Mouse (Mus musculus): Measurements from ENCODE around the gene Elovl7. TPM values are rescaled to one million over a fixed set of nuclear protein-coding genes. Genes with fewer than 3 reads are reported as not detected.

Elovl7 gene
- polyA plus RNA-seq, 1 experiment from 2014 or later, result 2.5 TPM

DNA sequence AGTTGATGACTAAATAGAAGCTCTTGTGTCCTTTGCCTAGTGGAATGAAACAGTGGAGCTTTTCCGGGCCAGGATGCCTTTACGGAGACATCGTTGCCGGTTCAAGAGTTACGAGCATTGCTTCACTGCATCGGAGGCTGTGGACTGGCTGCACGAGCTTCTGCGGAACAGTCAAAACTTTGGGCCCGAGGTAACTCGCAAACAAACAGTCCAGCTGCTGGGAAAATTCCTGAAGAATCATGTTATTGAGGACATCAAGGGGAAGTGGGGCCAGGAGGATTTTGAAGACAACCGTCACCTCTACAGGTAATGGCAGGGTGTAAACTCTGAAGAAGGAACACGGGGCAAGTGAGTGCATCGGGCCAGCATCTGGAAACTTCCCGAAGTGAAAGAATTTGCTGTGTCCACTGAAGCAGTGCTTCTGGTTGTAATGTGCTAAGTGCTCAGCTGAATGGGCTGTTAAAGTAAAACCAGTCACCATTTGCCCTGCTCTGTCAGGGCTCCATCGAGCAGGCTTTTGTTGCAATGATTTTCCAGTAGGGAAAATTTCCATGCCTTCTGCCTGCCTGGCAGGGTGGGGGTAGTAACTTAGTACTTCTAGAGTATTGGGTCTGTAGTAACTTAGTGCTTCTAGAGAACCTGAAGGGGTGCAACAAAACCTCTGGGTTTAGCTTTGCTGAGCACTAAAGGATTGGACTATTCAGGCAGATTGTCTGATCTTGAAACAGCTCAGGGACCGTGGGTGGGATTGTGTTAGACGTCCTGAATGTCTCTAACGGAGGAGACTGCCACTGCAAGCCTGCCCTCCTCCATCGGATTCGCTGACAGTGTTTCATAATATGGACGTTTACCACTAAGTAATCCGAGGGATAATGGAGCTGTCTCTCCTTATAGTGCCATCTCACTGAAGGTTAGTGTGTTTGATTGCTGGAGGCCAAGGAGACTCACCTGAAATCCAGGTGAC lies 109.9 kb downstream of the Elovl7 start:
- no peak overlapping the region for H3K27ac ChIP-seq (ENCODE audit: low read length)
- H3K9ac ChIP-seq (ENCODE audit: low read depth, low read length), result no peak overlapping the region
- H3K27me3 ChIP-seq (ENCODE audit: control insufficient read depth, insufficient read depth, low read depth, low read length), result no peaks in the 10 kb centered on the region
- H3K36me3 ChIP-seq (ENCODE audit: control insufficient read depth, insufficient read depth), result peaks cover 26% of the 10 kb centered on the region
- no peak for ATAC-seq (ENCODE audit: low read depth)
- 88% methylated on average over 22 of the region's 22 CpGs for WGBS (ENCODE audit: insufficient replicate concordance)
- no peak overlapping the region for H3K4me2 ChIP-seq (ENCODE audit: low read depth, low read length)
- no peak overlapping the region for H3K4me3 ChIP-seq (ENCODE audit: low read depth, low read length)
- no peaks in the 10 kb centered on the region for H3K9me3 ChIP-seq (replicated peaks; ENCODE audit: control insufficient read depth, low read length)
- H3K4me1 ChIP-seq (ENCODE audit: control insufficient read depth, low read depth, low read length), result no peaks in the 10 kb centered on the region; the same call in 1 of the 2 replicates

DNA sequence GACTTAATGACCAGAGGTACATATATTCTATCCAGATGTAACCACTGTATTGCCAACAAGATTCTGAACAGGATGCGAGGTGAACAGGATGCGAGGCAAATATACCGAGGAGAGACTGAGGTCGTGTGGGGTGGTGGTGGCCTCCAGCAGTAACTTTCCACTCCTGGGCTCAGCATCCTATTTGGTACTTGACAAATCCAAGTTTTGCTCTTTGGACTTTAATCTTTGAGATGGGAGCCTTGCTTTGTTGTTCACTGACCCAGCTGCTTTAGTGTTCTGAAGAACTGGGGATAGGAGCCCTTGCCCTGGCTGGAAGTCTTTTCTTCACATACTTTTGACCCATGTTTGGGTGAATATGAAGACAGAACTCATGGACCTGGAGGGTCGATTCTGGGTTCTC lies 111.7 kb downstream of the Elovl7 start:
- H3K4me2 ChIP-seq (ENCODE audit: low read depth, low read length), result no peak overlapping the region
- H3K9me3 ChIP-seq (replicated peaks; ENCODE audit: control insufficient read depth, low read length), result no peaks in the 10 kb centered on the region
- H3K36me3 ChIP-seq (ENCODE audit: control insufficient read depth, insufficient read depth), result peaks cover 26% of the 10 kb centered on the region
- no peak overlapping the region for H3K4me3 ChIP-seq (ENCODE audit: low read depth, low read length)
- no peak overlapping the region for H3K9ac ChIP-seq (ENCODE audit: low read depth, low read length)
- H3K27me3 ChIP-seq (ENCODE audit: control insufficient read depth, insufficient read depth, low read depth, low read length), result no peaks in the 10 kb centered on the region
- WGBS (ENCODE audit: insufficient replicate concordance), result 80% methylated on average over 5 of the region's 5 CpGs
- no peak overlapping the region for H3K27ac ChIP-seq (ENCODE audit: low read length)
- no peak for ATAC-seq (ENCODE audit: low read depth)
- H3K4me1 ChIP-seq (ENCODE audit: control insufficient read depth, low read depth, low read length), result no peaks in the 10 kb centered on the region

DNA sequence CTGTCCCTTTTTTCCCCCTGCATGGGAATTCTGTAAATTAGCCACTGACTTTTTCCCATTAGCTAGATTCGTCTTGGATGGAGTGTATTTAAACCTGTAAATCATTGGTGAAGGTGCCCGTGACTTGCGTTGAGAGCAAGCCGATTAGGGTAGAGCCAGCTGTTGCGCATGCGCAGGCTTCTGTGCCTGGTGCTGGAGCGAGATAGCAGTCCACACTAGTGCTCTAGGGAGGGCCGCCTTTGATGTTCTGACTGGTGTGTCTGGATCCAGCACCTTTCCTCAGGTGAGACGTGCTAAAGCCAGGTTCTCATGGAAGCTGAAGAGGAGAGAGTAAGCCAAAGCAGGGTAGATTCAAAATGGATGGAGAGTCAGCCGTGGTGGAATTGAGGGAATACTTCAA lies 112.1 kb downstream of the Elovl7 start:
- Histone ChIP-seq H3K27me3 (ENCODE audit: control insufficient read depth, insufficient read depth, low read depth, low read length) (no peaks in the 10 kb centered on the region), H3K36me3 (ENCODE audit: control insufficient read depth, insufficient read depth) (peaks cover 26% of the 10 kb centered on the region), H3K9ac (ENCODE audit: low read depth, low read length) (no peak overlapping the region), H3K4me3 (ENCODE audit: low read depth, low read length) (no peak overlapping the region), H3K9me3 (replicated peaks; ENCODE audit: control insufficient read depth, low read length) (no peaks in the 10 kb centered on the region), H3K4me1 (ENCODE audit: control insufficient read depth, low read depth, low read length) (no peaks in the 10 kb centered on the region), H3K4me2 (ENCODE audit: low read depth, low read length) (no peak overlapping the region), H3K27ac (ENCODE audit: low read length) (no peak overlapping the region)
- no peak for ATAC-seq (ENCODE audit: low read depth)
- WGBS (ENCODE audit: insufficient replicate concordance), result 86% methylated on average over 10 of the region's 10 CpGs

DNA sequence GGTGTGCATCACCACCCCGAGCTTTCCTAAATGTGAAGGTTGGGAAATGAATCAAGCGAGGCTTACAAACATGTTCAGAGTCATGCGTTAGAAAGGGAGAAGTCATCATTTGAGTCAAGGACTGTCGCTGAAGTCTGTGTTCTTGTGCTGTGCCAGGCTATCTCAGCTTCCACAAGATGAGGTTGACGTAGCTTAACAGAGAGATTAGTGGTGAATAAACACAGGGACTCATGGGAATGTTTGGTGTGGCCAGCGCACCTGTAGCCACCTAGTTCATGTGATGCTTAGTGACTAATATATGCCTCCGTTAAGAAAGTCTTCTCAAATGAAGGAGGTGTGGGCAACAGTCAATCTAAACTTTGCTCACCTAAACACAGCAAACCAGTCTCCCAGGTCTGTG lies 112.8 kb downstream of the Elovl7 start:
- Histone ChIP-seq H3K36me3 (ENCODE audit: control insufficient read depth, insufficient read depth) (peaks cover 26% of the 10 kb centered on the region), H3K9ac (ENCODE audit: low read depth, low read length) (no peak overlapping the region), H3K4me3 (ENCODE audit: low read depth, low read length) (no peak overlapping the region), H3K27me3 (ENCODE audit: control insufficient read depth, insufficient read depth, low read depth, low read length) (no peaks in the 10 kb centered on the region), H3K4me2 (ENCODE audit: low read depth, low read length) (no peak overlapping the region), H3K27ac (ENCODE audit: low read length) (no peak overlapping the region), H3K9me3 (replicated peaks; ENCODE audit: control insufficient read depth, low read length) (no peaks in the 10 kb centered on the region), H3K4me1 (ENCODE audit: control insufficient read depth, low read depth, low read length) (no peaks in the 10 kb centered on the region)
- ATAC-seq (ENCODE audit: low read depth), result no peak
- 77% methylated on average over 7 of the region's 7 CpGs for WGBS (ENCODE audit: insufficient replicate concordance)

DNA sequence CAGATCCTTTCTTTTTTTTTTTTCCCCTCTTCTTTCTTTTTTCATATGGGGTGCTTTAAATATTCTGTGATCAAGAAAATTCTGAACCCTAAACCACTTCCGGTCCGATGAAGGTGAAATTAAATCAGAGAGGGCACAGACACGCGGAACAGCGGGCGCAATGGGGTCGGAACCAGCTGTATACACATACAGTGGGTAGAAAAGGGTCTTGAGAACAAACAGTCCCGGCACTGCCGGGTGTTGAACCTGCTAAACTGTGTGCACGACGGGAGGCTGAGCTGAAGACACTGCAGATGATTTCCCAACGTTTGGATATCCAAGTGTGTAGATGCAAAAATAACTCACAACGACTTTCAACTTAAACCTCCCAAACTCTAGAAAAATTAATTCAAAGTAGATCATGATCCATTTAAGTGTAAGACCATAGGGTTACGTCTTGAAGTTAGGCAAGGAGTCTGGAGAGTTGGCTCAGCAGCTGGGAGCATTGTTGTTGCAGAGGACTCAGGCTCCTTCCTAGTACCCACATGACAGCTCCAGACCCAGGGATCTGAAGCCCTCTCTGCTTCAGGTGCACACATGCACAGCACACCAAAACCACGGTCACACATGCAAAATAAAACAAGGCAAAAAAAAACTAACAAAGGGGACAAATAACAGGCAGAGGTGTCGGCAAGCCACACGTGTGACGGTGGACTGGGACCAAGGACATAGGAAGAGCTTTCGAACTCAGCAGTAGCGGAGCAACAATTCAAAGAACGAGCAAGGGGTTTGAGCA lies 114.4 kb downstream of the Elovl7 start:
- Histone ChIP-seq H3K27ac (ENCODE audit: low read length) (no peak overlapping the region), H3K36me3 (ENCODE audit: control insufficient read depth, insufficient read depth) (peaks cover 26% of the 10 kb centered on the region)

DNA sequence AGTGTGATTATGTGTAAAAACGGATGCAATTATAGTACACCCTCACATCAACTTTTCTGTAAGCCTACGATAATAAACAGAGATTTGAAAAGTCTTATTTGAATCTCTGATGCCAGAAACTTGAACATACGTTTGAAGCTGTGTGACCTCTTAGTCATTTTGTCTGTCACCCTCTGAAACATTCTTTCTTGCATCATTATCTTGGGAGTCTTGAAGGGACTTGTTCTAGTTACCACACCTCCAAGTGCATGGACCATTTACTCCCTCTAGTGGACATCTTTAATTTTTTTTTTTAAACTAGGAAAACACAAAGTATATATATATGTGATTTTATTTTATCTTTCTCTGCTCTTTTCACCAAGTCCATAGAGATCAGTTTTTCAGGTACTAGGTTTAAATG lies 115.5 kb downstream of the Elovl7 start:
- peaks cover 17% of the 10 kb centered on the region for H3K36me3 ChIP-seq (ENCODE audit: control insufficient read depth, insufficient read depth)
- no peaks in the 10 kb centered on the region for H3K4me1 ChIP-seq (ENCODE audit: control insufficient read depth, low read depth, low read length)
- H3K27me3 ChIP-seq (ENCODE audit: control insufficient read depth, insufficient read depth, low read depth, low read length), result no peaks in the 10 kb centered on the region
- H3K27ac ChIP-seq (ENCODE audit: low read length), result no peak overlapping the region
- 57% methylated on average over 3 of the region's 3 CpGs for WGBS (ENCODE audit: insufficient replicate concordance)
- no peaks in the 10 kb centered on the region for H3K9me3 ChIP-seq (replicated peaks; ENCODE audit: control insufficient read depth, low read length)
- H3K4me3 ChIP-seq (ENCODE audit: low read depth, low read length), result no peak overlapping the region
- H3K4me2 ChIP-seq (ENCODE audit: low read depth, low read length), result no peak overlapping the region
- H3K9ac ChIP-seq (ENCODE audit: low read depth, low read length), result no peak overlapping the region
- ATAC-seq (ENCODE audit: low read depth), result no peak

More for the DNA sequence above, 114.4 kb downstream of the Elovl7 start:
- Histone ChIP-seq H3K9me3 (replicated peaks; ENCODE audit: control insufficient read depth, low read length) (no peaks in the 10 kb centered on the region), H3K27me3 (ENCODE audit: control insufficient read depth, insufficient read depth, low read depth, low read length) (no peaks in the 10 kb centered on the region), H3K4me3 (ENCODE audit: low read depth, low read length) (no peak overlapping the region), H3K4me2 (ENCODE audit: low read depth, low read length) (no peak overlapping the region), H3K4me1 (ENCODE audit: control insufficient read depth, low read depth, low read length) (no peaks in the 10 kb centered on the region), H3K9ac (ENCODE audit: low read depth, low read length) (no peak overlapping the region)
- no peak for ATAC-seq (ENCODE audit: low read depth)
- 87% methylated on average over 21 of the region's 21 CpGs for WGBS (ENCODE audit: insufficient replicate concordance)

Other genes starting within 250 kb of the Elovl7 start
- 20.7 and 21.9 TPM in 2 replicates for gene Smim15, start 170.0 kb upstream of the Elovl7 start, polyA plus RNA-seq (2015; fragmentation: Nextera tagmentation; extraction: Ambion mirVana)
- gene Ndufaf2, start 55.8 kb upstream of the Elovl7 start, polyA plus RNA-seq (2015; fragmentation: Nextera tagmentation; extraction: Ambion mirVana), result 21.5 and 24.6 TPM in 2 replicates
- gene Ercc8, start 55.7 kb upstream of the Elovl7 start, polyA plus RNA-seq (2015; fragmentation: Nextera tagmentation; extraction: Ambion mirVana), result 4.9 and 5.0 TPM in 2 replicates
- gene Depdc1b, start 101.9 kb downstream of the Elovl7 start, polyA plus RNA-seq (2015; fragmentation: Nextera tagmentation; extraction: Ambion mirVana), result 12.8 and 13.3 TPM in 2 replicates
- 12.5 and 12.9 TPM in 2 replicates for gene Pde4d, start 235.5 kb downstream of the Elovl7 start, polyA plus RNA-seq (2015; fragmentation: Nextera tagmentation; extraction: Ambion mirVana)

Data from liver, embryonic 16.5 days (tissue).